Mouse (Mus musculus) heart, adult 2 months (tissue): ENCODE measurements at regions not wholly inside any gene's neighbourhood (a gene's known extent, or its start where the extent isn't known, plus 50 kb on each side); places are given as distances from the start of the nearest gene placed in this dataset.

ENCODE experiments used
- DNase-seq, 2 experiments: peaks; one replicate each; pipeline ENCODE4 v3.0.0; 2021
- H3K27ac ChIP-seq: fragments of 200-600 bp; 2 replicates; pipeline ENCODE4 v1.8.1; 2022
- H3K27me3 ChIP-seq: fragments of 200-500 bp; 2 replicates; pipeline ENCODE4 v1.6.1; 2012; ENCODE audit warnings: mild to moderate bottlenecking, low read length, inconsistent platforms, mixed read lengths; ENCODE audit not compliant: control insufficient read depth, insufficient read depth
- H3K36me3 ChIP-seq: fragments of 200-500 bp; 2 replicates; pipeline ENCODE4 v1.6.1; 2012; ENCODE audit warnings: low read length, inconsistent platforms; ENCODE audit not compliant: control insufficient read depth, insufficient read depth
- H3K4me1 ChIP-seq: fragments of 200-500 bp; 2 replicates; pipeline ENCODE4 v1.6.1; 2011; ENCODE audit warnings: low read length; ENCODE audit not compliant: control insufficient read depth, insufficient read depth
- H3K4me3 ChIP-seq: fragments of 200-600 bp; 2 replicates; pipeline ENCODE4 v1.8.1; 2022
- H3K79me2 ChIP-seq: fragments of 200-500 bp; replicated peaks from 2 replicates; pipeline ENCODE4 v1.6.1; 2012; ENCODE audit warnings: mild to moderate bottlenecking, inconsistent platforms, low read length, moderate library complexity, mixed read lengths; ENCODE audit not compliant: control insufficient read depth, insufficient read depth
- H3K9ac ChIP-seq: fragments of 200-500 bp; 2 replicates; pipeline ENCODE4 v1.6.1; 2012; ENCODE audit warnings: low read depth, mild to moderate bottlenecking, control low read depth, inconsistent platforms, low read length, mixed read lengths
- CTCF ChIP-seq: fragments of 200-600 bp; IDR thresholded peaks from 2 replicates; pipeline ENCODE4 v1.8.1; 2022; ENCODE audit warnings: antibody characterized with exemption, mild to moderate bottlenecking, moderate library complexity
- EP300 ChIP-seq: fragments of 200-500 bp; IDR thresholded peaks from 2 replicates; pipeline ENCODE4 v1.6.1; 2011; ENCODE audit warnings: low read depth, low read length, control low read depth; ENCODE audit not compliant: insufficient read depth
- POLR2A ChIP-seq: fragments of 200-500 bp; IDR thresholded peaks from 2 replicates; pipeline ENCODE4 v1.6.1; 2011; ENCODE audit warnings: mild to moderate bottlenecking, low read depth, low read length, control low read depth; ENCODE audit not compliant: insufficient read depth
- WGBS: fragments of 180-500 bp; shearing (Covaris S2); methylation state at CpG from one replicate; pipeline ENCODE4 v1.1.7; 2018; 5-methylcytosine and 5-hydroxymethylcytosine counted together
- intact Hi-C: fragments of 180-260 bp; cut with DNase I; formaldehyde crosslinking; loops from one replicate; pipeline ENCODE4 v1.15.1; 2025

- DNase-seq, result no peak
- 81% methylated on average over 1 of the region's 1 CpGs for WGBS
- Histone ChIP-seq H3K4me3 (no peak overlapping the region), H3K9ac (no peak overlapping the region), H3K4me1 (no peaks in the 10 kb centered on the region; the same call in 1 of the 2 replicates), H3K36me3 (no peaks in the 10 kb centered on the region), H3K27ac (no peak overlapping the region), H3K27me3 (no peaks in the 10 kb centered on the region), H3K79me2 (no peaks in the 10 kb centered on the region)
- intact Hi-C loops, result no loop called here
- TF ChIP-seq POLR2A (no peak), EP300 (no peak), CTCF (no peak)
Observed at GRCm38 (mm10) chr14:36618459-36619085, 350.0 kb downstream of the Ccser2 start.

- no peaks in the 10 kb centered on the region for H3K27me3 ChIP-seq
- intact Hi-C loops, result no loop called here
- DNase-seq, result no peak
- TF ChIP-seq CTCF (no peak), POLR2A (no peak), EP300 (no peak)
- H3K79me2 ChIP-seq, result no peaks in the 10 kb centered on the region
- no peaks in the 10 kb centered on the region; the same call in 1 of the 2 replicates for H3K4me1 ChIP-seq
- no peaks in the 10 kb centered on the region for H3K36me3 ChIP-seq
- H3K9ac ChIP-seq, result no peak overlapping the region
- H3K4me3 ChIP-seq, result no peak overlapping the region
- 47% methylated on average over 5 of the region's 5 CpGs for WGBS
- H3K27ac ChIP-seq, result no peak overlapping the region
Observed at GRCm38 (mm10) chr14:36617987-36618386, 350.6 kb downstream of the Ccser2 start.

- WGBS, result 88% methylated on average over 3 of the region's 3 CpGs
- intact Hi-C loops, result no loop called here
- H3K9ac ChIP-seq, result no peak overlapping the region
Observed at GRCm38 (mm10) chr14:36614926-36615325, 353.7 kb downstream of the Ccser2 start.

GRCm38 (mm10) chr14:36612860-36613259 is 355.7 kb downstream of the Ccser2 start:
- 83% methylated on average over 3 of the region's 3 CpGs for WGBS
- Histone ChIP-seq H3K9ac (no peak overlapping the region), H3K79me2 (no peaks in the 10 kb centered on the region), H3K36me3 (no peaks in the 10 kb centered on the region), H3K27me3 (no peaks in the 10 kb centered on the region), H3K4me1 (no peaks in the 10 kb centered on the region; the same call in 1 of the 2 replicates), H3K27ac (no peak overlapping the region), H3K4me3 (no peak overlapping the region)
- intact Hi-C loops, result no loop called here
- TF ChIP-seq POLR2A (no peak), CTCF (no peak), EP300 (no peak)
- no peak for DNase-seq

More at GRCm38 (mm10) chr14:36614926-36615325, 353.7 kb downstream of the Ccser2 start:
- Histone ChIP-seq H3K27ac (no peak overlapping the region), H3K27me3 (no peaks in the 10 kb centered on the region), H3K4me3 (no peak overlapping the region), H3K4me1 (no peaks in the 10 kb centered on the region; the same call in 1 of the 2 replicates), H3K79me2 (no peaks in the 10 kb centered on the region), H3K36me3 (no peaks in the 10 kb centered on the region)
- DNase-seq, result no peak
- TF ChIP-seq EP300 (no peak), POLR2A (no peak), CTCF (no peak)

- no peak overlapping the region for H3K27ac ChIP-seq
- 57% methylated on average over 4 of the region's 4 CpGs for WGBS
- H3K27me3 ChIP-seq, result no peaks in the 10 kb centered on the region
- no peaks in the 10 kb centered on the region for H3K4me1 ChIP-seq
- TF ChIP-seq CTCF (peak; percentile 26), POLR2A (no peak), EP300 (no peak)
- H3K9ac ChIP-seq, result no peak overlapping the region
- H3K4me3 ChIP-seq, result no peak overlapping the region
- no peak for DNase-seq
- H3K36me3 ChIP-seq, result no peaks in the 10 kb centered on the region
- intact Hi-C loops, result no loop called here
- H3K79me2 ChIP-seq, result no peaks in the 10 kb centered on the region
Observed at GRCm38 (mm10) chr14:36584065-36584635, 384.4 kb downstream of the Ccser2 start.

GRCm38 (mm10) chr14:36583338-36584064 is 385.1 kb downstream of the Ccser2 start:
- intact Hi-C loops, result no loop called here
- TF ChIP-seq CTCF (no peak), POLR2A (no peak), EP300 (no peak)
- Histone ChIP-seq H3K9ac (no peak overlapping the region), H3K36me3 (no peaks in the 10 kb centered on the region), H3K4me1 (no peaks in the 10 kb centered on the region), H3K4me3 (no peak overlapping the region), H3K79me2 (no peaks in the 10 kb centered on the region), H3K27me3 (no peaks in the 10 kb centered on the region), H3K27ac (no peak overlapping the region)
- 69% methylated on average over 3 of the region's 3 CpGs for WGBS
- no peak for DNase-seq
